Mouse (Mus musculus) hindbrain, embryonic 14.5 days (tissue): ENCODE data around the gene Ubxn10. TPM values are rescaled to one million over a fixed set of nuclear protein-coding genes. Genes with fewer than 3 reads are reported as not detected.

Source experiments
- ATAC-seq: fragments of 200-750 bp; cut with Nextera tagmentation; 2 replicates; pipeline ENCODE4 v1.8.0; 2017; ENCODE audit warnings: moderate number of reproducible peaks, mild to moderate bottlenecking, moderate TSS enrichment, moderate library complexity; ENCODE audit not compliant: low FRiP score
- DNase-seq: peaks from one replicate; pipeline ENCODE4 v3.0.0-alpha.2; 2015; ENCODE audit warnings: low spot score
- H3K27ac ChIP-seq: fragments of 300-500 bp; sonication (generic); 2 replicates; pipeline ENCODE4 v1.5.1; 2014; ENCODE audit warnings: mild to moderate bottlenecking, moderate library complexity
- H3K27me3 ChIP-seq: fragments of 300-500 bp; sonication (generic); 2 replicates; pipeline ENCODE4 v1.6.1; 2014; ENCODE audit warnings: mild to moderate bottlenecking, low read length, mixed read lengths; ENCODE audit not compliant: control insufficient read depth, insufficient read depth
- H3K36me3 ChIP-seq: fragments of 300-500 bp; sonication (generic); replicated peaks from 2 replicates; pipeline ENCODE4 v1.6.1; 2014; ENCODE audit not compliant: control insufficient read depth, insufficient read depth
- H3K4me1 ChIP-seq: fragments of 300-500 bp; sonication (generic); replicated peaks from 2 replicates; pipeline ENCODE4 v1.6.1; 2014; ENCODE audit warnings: antibody characterized with exemption, low read length, mixed read lengths; ENCODE audit not compliant: control insufficient read depth, insufficient read depth
- H3K4me2 ChIP-seq: fragments of 300-500 bp; sonication (generic); replicated peaks from 2 replicates; pipeline ENCODE4 v1.6.1; 2014; ENCODE audit warnings: mild to moderate bottlenecking, moderate library complexity
- H3K4me3 ChIP-seq: fragments of 300-500 bp; sonication (generic); replicated peaks from 2 replicates; pipeline ENCODE4 v1.5.1; 2014; ENCODE audit warnings: mild to moderate bottlenecking, low read length
- H3K9ac ChIP-seq: fragments of 300-500 bp; sonication (generic); 2 replicates; pipeline ENCODE4 v1.6.1; 2014
- H3K9me3 ChIP-seq: fragments of 300-500 bp; sonication (generic); 2 replicates; pipeline ENCODE4 v1.6.1; 2016; ENCODE audit warnings: low read length; ENCODE audit not compliant: control insufficient read depth
- WGBS: fragments of 180-500 bp; shearing (Covaris S2); extraction: QIAGEN DNeasy Blood & Tissue Kit; methylation state at CpG from one replicate; pipeline ENCODE4 v1.1.7; 2014; 5-methylcytosine and 5-hydroxymethylcytosine counted together
- polyA plus RNA-seq: library from polyadenylated mRNA; unstranded; fragments of >200 nt; fragmentation: Nextera tagmentation; extraction: Ambion mirVana; gene quantifications from 2 replicates; pipeline ENCODE4 v1.2.1, GENCODE M21; 2014

Gene Ubxn10
- polyA plus RNA-seq, 1 experiment from 2014 or later: 4.6 TPM

- DNase-seq: no peak
- Histone ChIP-seq H3K27me3 (0 out of 2 replicates have a peak, but pooled peaks cover under 1% of the 10 kb centered on the region), H3K36me3 (no peaks in the 10 kb centered on the region), H3K9ac (no peak overlapping the region), H3K9me3 (no peaks in the 10 kb centered on the region), H3K4me2 (no peak overlapping the region), H3K27ac (no peak overlapping the region), H3K4me3 (no peak overlapping the region), H3K4me1 (peaks cover 30% of the 10 kb centered on the region)
- 86% methylated on average over 6 of the region's 6 CpGs for WGBS
- ATAC-seq: no peak
Measured at GRCm38 (mm10) chr4:138685813-138686212, 51.2 kb downstream of the Ubxn10 start.

- WGBS: 23% methylated on average over 2 of the region's 2 CpGs
- no peaks in the 10 kb centered on the region for H3K9me3 ChIP-seq
- no peak for DNase-seq
Measured at GRCm38 (mm10) chr4:138682760-138683159, 54.2 kb downstream of the Ubxn10 start.

GRCm38 (mm10) chr4:138680124-138680523 is 56.8 kb downstream of the Ubxn10 start:
- H3K4me2 ChIP-seq: no peak overlapping the region
- H3K27ac ChIP-seq: no peak overlapping the region
- H3K27me3 ChIP-seq: no peaks in the 10 kb centered on the region
- H3K4me3 ChIP-seq: no peak overlapping the region
- WGBS: 82% methylated on average over 4 of the region's 4 CpGs
- DNase-seq (no peak), ATAC-seq (no peak)
- H3K9me3 ChIP-seq: no peaks in the 10 kb centered on the region
- H3K9ac ChIP-seq: no peak overlapping the region
- H3K36me3 ChIP-seq: no peaks in the 10 kb centered on the region
- H3K4me1 ChIP-seq: peaks cover 13% of the 10 kb centered on the region

More at GRCm38 (mm10) chr4:138682760-138683159, 54.2 kb downstream of the Ubxn10 start:
- H3K36me3 ChIP-seq: no peaks in the 10 kb centered on the region
- no peaks in the 10 kb centered on the region for H3K27me3 ChIP-seq
- peak; percentile 53; the same call in 1 of the 2 replicates for ATAC-seq
- no peak overlapping the region for H3K4me2 ChIP-seq
- H3K4me1 ChIP-seq: peaks cover 12% of the 10 kb centered on the region
- H3K9ac ChIP-seq: no peak overlapping the region
- H3K27ac ChIP-seq: peak overlapping the region; percentile 66
- no peak overlapping the region for H3K4me3 ChIP-seq

GRCm38 (mm10) chr4:138677579-138677978 is 59.4 kb downstream of the Ubxn10 start:
- no peak overlapping the region; the same call in 1 of the 2 replicates for H3K9ac ChIP-seq

GRCm38 (mm10) chr4:138676480-138676879 is 60.5 kb downstream of the Ubxn10 start:
- no peak overlapping the region for H3K4me3 ChIP-seq
- no peak overlapping the region for H3K27ac ChIP-seq
- ATAC-seq (no peak), DNase-seq (no peak)
- H3K27me3 ChIP-seq: no peaks in the 10 kb centered on the region
- H3K4me1 ChIP-seq: peaks cover 6% of the 10 kb centered on the region; the same call in 1 of the 2 replicates
- H3K9me3 ChIP-seq: no peaks in the 10 kb centered on the region
- no peak overlapping the region for H3K9ac ChIP-seq
- WGBS: 13% methylated on average over 16 of the region's 16 CpGs
- no peak overlapping the region for H3K4me2 ChIP-seq
- no peaks in the 10 kb centered on the region for H3K36me3 ChIP-seq

More at GRCm38 (mm10) chr4:138677579-138677978, 59.4 kb downstream of the Ubxn10 start:
- Histone ChIP-seq H3K27me3 (no peaks in the 10 kb centered on the region), H3K9me3 (no peaks in the 10 kb centered on the region), H3K27ac (peak overlapping the region; percentile 67), H3K4me3 (peak overlapping the region; percentile 7; the same call in 1 of the 2 replicates), H3K4me1 (peaks cover 9% of the 10 kb centered on the region), H3K36me3 (no peaks in the 10 kb centered on the region), H3K4me2 (peak overlapping the region; percentile 56)
- DNase-seq: peak; percentile 90
- WGBS: 22% methylated on average over 16 of the region's 16 CpGs
- 0 out of 2 replicates have a peak, but pooled peaks have one; percentile 31 for ATAC-seq

DNA sequence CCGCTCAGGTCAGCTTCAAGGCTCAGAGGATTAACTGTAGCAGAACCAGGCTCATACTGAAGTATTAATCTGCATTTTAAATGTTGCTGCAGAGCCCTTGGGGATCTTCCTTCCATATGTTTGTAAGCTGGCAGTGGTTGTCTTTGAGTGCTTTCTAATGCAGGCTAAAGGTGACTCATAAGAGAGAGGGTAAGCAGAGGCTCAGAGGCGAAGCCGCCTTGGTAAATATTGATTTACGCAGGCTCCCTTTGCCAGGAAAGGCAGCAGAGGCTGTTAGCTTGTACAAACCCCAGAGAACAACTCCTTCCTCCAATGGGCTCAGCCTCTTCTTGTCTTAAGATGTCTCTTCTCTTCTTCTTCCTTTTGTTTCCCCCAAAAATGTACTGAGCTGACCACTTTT is 64.8 kb downstream of the Ubxn10 start:
- no peak overlapping the region for H3K9ac ChIP-seq
- H3K36me3 ChIP-seq: no peaks in the 10 kb centered on the region
- H3K4me1 ChIP-seq: no peaks in the 10 kb centered on the region
- 38% methylated on average over 4 of the region's 4 CpGs for WGBS
- no peak for ATAC-seq
- no peak overlapping the region for H3K4me2 ChIP-seq
- no peaks in the 10 kb centered on the region for H3K27me3 ChIP-seq
- H3K27ac ChIP-seq: no peak overlapping the region
- H3K9me3 ChIP-seq: no peaks in the 10 kb centered on the region
- no peak for DNase-seq
- no peak overlapping the region for H3K4me3 ChIP-seq

DNA sequence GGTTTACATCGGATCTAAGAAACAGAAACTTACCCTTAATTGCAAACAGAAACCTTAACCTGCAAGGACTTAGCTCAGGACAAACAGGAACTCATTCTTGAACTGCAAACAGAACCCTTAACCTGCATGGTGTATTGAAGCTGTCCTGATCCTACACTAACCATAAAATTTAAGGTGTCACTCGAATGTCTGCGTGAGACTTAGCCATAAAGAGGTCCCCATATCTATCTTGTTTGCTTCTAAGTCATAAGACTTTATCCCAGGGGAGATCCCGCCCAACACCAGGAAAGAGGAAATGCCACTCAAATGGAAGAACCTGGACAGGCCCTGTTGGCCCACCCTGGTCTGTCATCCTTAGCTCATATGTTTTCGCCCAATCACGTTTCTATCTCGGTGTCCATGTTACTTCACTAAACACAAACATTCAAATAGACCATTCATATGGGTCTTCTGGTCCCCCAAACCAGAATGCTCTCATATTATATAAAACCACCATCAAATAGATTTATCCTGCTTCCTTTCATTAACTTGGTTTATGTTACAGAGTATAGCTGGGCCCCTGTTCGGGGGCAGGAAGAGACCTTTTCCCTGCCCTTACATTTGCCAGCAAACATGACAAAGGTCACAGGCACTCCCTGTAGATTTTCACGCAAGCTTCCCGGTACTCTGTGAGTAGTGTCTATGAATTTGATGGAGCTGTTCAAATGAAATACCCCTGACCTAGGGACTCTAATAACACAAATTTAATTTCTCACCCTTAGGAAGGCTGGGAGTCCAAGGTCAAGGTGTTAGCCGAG is 66.7 kb downstream of the Ubxn10 start:
- H3K9me3 ChIP-seq: no peaks in the 10 kb centered on the region
- no peak overlapping the region for H3K4me3 ChIP-seq
- no peak overlapping the region for H3K9ac ChIP-seq
- no peak overlapping the region for H3K27ac ChIP-seq
- H3K4me1 ChIP-seq: no peaks in the 10 kb centered on the region; the same call in 1 of the 2 replicates
- WGBS: 87% methylated on average over 11 of the region's 11 CpGs
- no peak for DNase-seq
- H3K4me2 ChIP-seq: no peak overlapping the region
- H3K27me3 ChIP-seq: no peaks in the 10 kb centered on the region
- no peak for ATAC-seq
- H3K36me3 ChIP-seq: no peaks in the 10 kb centered on the region

DNA sequence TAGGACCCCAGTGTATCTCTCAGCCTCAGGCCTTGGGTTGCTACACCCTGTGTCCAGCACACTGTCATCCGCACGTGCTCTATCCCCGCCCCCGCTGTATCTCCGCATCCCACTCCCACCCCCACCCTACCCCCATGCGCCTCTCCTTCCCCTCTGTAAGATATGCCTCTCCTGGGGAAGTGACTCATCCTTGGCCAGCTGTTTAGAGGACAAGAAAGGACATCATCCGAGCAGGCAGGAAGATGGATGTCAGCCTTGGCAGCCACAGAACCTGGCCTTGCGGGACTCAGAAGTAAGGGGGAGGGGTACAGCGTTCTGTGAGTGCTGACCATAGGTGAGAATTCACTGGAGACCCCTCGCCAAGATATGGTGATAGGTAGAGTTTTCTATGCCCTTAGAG is 70.4 kb downstream of the Ubxn10 start:
- H3K4me3 ChIP-seq: no peak overlapping the region
- no peaks in the 10 kb centered on the region for H3K36me3 ChIP-seq
- no peak overlapping the region for H3K4me2 ChIP-seq
- no peaks in the 10 kb centered on the region for H3K27me3 ChIP-seq
- no peaks in the 10 kb centered on the region; the same call in 1 of the 2 replicates for H3K4me1 ChIP-seq
- 80% methylated on average over 10 of the region's 10 CpGs for WGBS
- H3K9me3 ChIP-seq: no peaks in the 10 kb centered on the region
- DNase-seq (no peak), ATAC-seq (no peak)
- no peak overlapping the region for H3K9ac ChIP-seq
- H3K27ac ChIP-seq: no peak overlapping the region

DNA sequence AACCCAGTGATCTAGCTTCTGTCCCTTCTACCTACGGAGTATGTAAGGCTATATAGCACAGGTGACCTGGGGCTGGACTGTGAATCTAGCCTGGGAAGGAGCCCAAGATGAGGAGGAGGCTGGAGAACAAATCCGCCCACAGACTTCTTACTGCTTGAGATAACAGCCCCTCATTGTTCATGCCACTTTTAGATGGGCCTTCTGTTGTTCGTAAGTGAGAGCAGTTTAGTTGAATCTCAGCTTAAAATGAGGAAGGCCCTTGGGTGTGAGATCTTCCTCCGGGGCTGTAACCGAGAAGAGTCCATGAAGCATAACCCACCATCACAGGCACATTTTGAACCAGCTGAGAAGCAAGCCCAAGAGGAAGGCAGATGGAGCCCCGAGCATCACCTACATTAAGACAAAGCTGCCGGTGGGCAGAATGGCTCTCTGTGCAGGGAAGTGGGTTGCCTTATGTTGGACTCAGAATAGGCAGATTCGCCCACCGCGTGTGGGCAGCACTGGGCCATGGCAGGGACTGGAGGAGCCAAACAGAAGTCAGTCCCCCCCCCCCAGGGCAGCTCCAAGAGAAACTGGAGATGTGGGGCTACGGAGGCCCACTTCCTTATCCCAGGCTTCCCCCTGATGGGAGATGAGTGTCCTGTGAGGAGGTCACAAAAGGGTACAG is 76.9 kb downstream of the Ubxn10 start:
- Histone ChIP-seq H3K9ac (no peak overlapping the region), H3K36me3 (no peaks in the 10 kb centered on the region), H3K4me3 (no peak overlapping the region), H3K27ac (no peak overlapping the region), H3K4me2 (no peak overlapping the region), H3K4me1 (no peaks in the 10 kb centered on the region), H3K9me3 (no peaks in the 10 kb centered on the region), H3K27me3 (no peaks in the 10 kb centered on the region)
- ATAC-seq (no peak), DNase-seq (no peak)
- 78% methylated on average over 11 of the region's 11 CpGs for whole genome bisulfite sequencing
